Mouse (Mus musculus) kidney, embryonic 15.5 days (tissue): ENCODE measurements around the gene Usp12. TPM values are rescaled to one million over a fixed set of nuclear protein-coding genes. Genes with fewer than 3 reads are reported as not detected.

Experiments used
- ATAC-seq: fragments of 200-750 bp; cut with Nextera tagmentation; replicated peaks from 2 replicates; pipeline ENCODE4 v1.8.0; 2017; ENCODE audit warnings: moderate TSS enrichment; ENCODE audit not compliant: low FRiP score
- H3K27ac ChIP-seq: fragments of 300-500 bp; sonication (generic); 2 replicates; pipeline ENCODE4 v1.5.1; 2015; ENCODE audit warnings: mild to moderate bottlenecking, inconsistent platforms
- H3K27me3 ChIP-seq: fragments of 300-500 bp; sonication (generic); 2 replicates; pipeline ENCODE4 v1.6.1; 2015; ENCODE audit warnings: inconsistent platforms
- H3K36me3 ChIP-seq: fragments of 300-500 bp; sonication (generic); 2 replicates; pipeline ENCODE4 v1.6.1; 2015; ENCODE audit warnings: inconsistent platforms
- H3K4me1 ChIP-seq: fragments of 300-500 bp; sonication (generic); 2 replicates; pipeline ENCODE4 v1.6.1; 2015; ENCODE audit warnings: inconsistent platforms
- H3K4me2 ChIP-seq: fragments of 300-500 bp; sonication (generic); 2 replicates; pipeline ENCODE4 v1.6.1; 2015; ENCODE audit warnings: moderate library complexity, mild to moderate bottlenecking, inconsistent platforms
- H3K4me3 ChIP-seq: fragments of 300-500 bp; sonication (generic); replicated peaks from 2 replicates; pipeline ENCODE4 v1.5.1; 2015; ENCODE audit warnings: mild to moderate bottlenecking, inconsistent platforms
- H3K9ac ChIP-seq: fragments of 300-500 bp; sonication (generic); 2 replicates; pipeline ENCODE4 v1.6.1; 2015; ENCODE audit warnings: mild to moderate bottlenecking, inconsistent platforms
- H3K9me3 ChIP-seq: fragments of 300-500 bp; sonication (generic); replicated peaks from 2 replicates; pipeline ENCODE4 v1.6.1; 2016; ENCODE audit warnings: inconsistent platforms
- WGBS: fragments of 180-500 bp; shearing (Covaris S2); methylation state at CpG from one replicate; pipeline ENCODE4 v1.1.7; 2015; ENCODE audit warnings: mixed read lengths; 5-methylcytosine and 5-hydroxymethylcytosine counted together
- polyA plus RNA-seq: library from polyadenylated mRNA; unstranded; fragments of >200 nt; fragmentation: Nextera tagmentation; extraction: Ambion mirVana; gene quantifications from 2 replicates; pipeline ENCODE4 v1.2.1, GENCODE M21; 2015

Usp12 gene
- 21.2 and 21.7 TPM in 2 replicates for polyA plus RNA-seq

DNA sequence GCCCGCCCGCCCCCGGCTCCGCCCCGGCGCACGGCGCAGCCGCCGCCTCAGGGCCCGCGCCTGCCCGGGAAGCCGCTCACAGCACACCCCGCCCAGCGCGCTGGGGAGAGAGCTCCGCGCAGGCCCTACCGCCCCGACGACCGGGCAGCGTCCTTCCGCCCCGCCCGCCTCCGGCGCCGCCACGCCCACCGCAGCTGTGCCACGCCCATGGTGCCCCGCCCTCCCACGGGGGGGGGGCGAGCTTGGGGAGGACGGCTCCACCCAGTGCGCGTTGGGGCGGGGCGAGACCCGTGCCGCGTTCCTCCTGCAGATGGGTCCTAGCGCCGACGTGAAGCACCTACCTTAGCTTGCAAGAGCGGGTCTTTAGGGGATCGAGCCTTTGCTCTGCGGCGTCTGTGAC lies at the start of gene Usp12:
Usp12 (minus strand) TSS at position 154 of the 400 bp plus-strand sequence.
- Histone ChIP-seq H3K4me2 (peak within 1 kb of the TSS; percentile 65), H3K27me3 (no peaks in the 10 kb centered on the region), H3K4me1 (peaks cover 47% of the 10 kb centered on the region), H3K27ac (peak within 1 kb of the TSS; percentile 90), H3K36me3 (no peaks in the 10 kb centered on the region), H3K9me3 (no peaks in the 10 kb centered on the region), H3K4me3 (peak within 1 kb of the TSS; percentile 98), H3K9ac (peak within 1 kb of the TSS; percentile 94)
- under 1% methylated on average over 45 of the region's 51 CpGs for WGBS
- ATAC-seq: peak; percentile 97

DNA sequence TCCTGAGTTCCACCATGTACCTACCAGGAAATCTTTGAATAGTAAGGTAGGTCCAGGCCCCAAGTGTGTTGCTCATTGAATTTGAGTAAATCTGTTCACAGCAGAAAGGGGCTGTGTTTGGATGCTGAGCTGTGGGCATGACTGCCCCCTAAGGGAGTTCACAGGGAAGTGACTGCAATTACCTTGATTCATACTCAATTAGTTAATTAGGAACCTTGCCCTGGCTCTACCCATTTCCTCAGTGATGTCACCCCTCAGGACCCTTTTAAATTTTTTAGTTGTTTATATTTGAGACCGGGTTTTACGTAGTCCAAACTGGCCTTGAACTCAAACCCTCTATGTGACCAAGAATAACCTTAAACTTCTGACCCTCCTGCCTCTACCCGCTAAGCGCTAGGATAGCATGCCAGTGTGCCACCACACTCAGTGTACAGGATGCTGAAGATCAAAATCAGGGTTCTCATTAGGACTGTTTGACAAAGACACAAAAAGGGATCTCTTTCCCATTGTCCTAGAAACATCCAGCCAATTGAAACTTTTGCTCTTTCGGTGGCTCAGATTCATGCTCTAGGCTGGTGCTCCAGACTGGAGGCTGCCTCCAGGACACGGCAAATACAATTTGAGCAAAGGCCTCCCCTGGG lies 49.6 kb upstream of the Usp12 start:
- Histone ChIP-seq H3K27me3 (no peaks in the 10 kb centered on the region), H3K9me3 (no peaks in the 10 kb centered on the region), H3K4me1 (peaks cover 42% of the 10 kb centered on the region), H3K36me3 (no peaks in the 10 kb centered on the region; the same call in 1 of the 2 replicates), H3K27ac (peak overlapping the region; percentile 87), H3K4me3 (peak overlapping the region; percentile 63), H3K9ac (peak overlapping the region; percentile 61), H3K4me2 (peak overlapping the region; percentile 83)
- no peak; the same call in none of the 2 replicates for ATAC-seq
- WGBS: 11% methylated on average over 6 of the region's 6 CpGs

DNA sequence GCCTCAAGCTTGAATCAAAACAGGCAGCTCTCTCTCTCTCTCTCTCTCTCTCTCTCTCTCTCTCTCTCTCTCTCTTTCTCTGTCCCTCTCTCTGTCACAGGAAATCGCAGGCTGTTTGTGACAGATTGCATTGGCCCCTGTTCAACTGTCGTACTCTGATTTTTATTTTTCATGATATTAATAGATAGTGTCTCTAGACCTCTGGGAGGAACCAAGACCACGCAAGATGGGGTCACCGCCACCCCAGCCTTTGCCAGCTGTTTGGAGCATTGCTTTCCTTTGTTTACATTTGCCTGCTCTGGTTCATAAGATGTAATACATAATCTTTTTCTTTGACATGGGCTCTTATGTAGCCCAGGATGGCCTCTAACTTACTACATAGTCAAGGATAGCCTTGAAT lies 47.2 kb upstream of the Usp12 start:
- Histone ChIP-seq H3K9ac (no peak overlapping the region), H3K27me3 (no peaks in the 10 kb centered on the region), H3K4me2 (no peak overlapping the region), H3K36me3 (peaks cover 24% of the 10 kb centered on the region), H3K4me1 (peaks cover 36% of the 10 kb centered on the region), H3K9me3 (no peaks in the 10 kb centered on the region), H3K4me3 (no peak overlapping the region), H3K27ac (no peak overlapping the region)
- no peak for ATAC-seq
- 79% methylated on average over 4 of the region's 4 CpGs for WGBS

DNA sequence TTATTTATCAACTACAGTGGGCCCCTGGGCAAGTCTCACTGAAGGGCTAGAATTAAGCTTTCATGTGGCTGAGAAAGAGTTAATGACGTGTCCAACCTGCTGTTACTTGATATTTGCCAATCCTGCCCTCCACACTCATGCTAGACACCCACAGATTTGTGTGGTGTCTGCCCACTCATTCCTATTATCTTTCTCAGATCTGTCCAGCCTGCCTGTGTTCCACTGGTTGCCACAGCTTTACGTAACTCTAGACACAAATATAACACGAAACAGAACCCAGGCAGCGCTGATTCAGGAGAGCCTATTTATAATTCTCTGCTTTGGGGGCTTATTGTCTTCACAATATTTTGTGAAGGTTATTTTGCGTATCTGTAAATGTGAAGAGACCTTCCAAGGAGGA lies 46.5 kb upstream of the Usp12 start:
- 56% methylated on average over 5 of the region's 5 CpGs for WGBS
- no peaks in the 10 kb centered on the region for H3K9me3 ChIP-seq
- H3K9ac ChIP-seq: no peak overlapping the region
- H3K36me3 ChIP-seq: peaks cover 31% of the 10 kb centered on the region
- H3K27me3 ChIP-seq: no peaks in the 10 kb centered on the region
- no peak overlapping the region for H3K4me3 ChIP-seq
- no peak overlapping the region for H3K4me2 ChIP-seq
- ATAC-seq: no peak
- H3K4me1 ChIP-seq: peaks cover 29% of the 10 kb centered on the region
- no peak overlapping the region for H3K27ac ChIP-seq

DNA sequence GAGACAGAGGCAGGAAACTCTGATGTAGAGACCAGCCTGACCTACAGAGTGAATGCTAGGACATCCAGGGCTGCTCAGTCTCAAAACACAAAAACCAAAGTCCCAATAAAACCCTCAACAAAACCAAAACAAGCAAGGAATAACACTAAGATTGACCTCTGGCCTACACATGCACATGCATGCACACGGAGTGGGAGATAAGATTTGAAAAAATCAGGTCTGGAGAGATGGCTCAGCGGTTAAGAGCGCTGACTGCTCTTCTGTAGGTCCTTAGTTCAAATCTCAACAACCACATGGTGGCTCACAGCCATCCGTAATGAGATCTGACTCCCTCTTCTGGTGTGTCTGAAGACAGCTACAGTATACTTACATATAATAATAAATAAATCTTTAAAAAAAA lies 45.6 kb upstream of the Usp12 start:
- no peak overlapping the region for H3K27ac ChIP-seq
- no peak overlapping the region for H3K4me3 ChIP-seq
- H3K4me1 ChIP-seq: peaks cover 21% of the 10 kb centered on the region
- peaks cover 40% of the 10 kb centered on the region for H3K36me3 ChIP-seq
- WGBS: 85% methylated on average over 4 of the region's 4 CpGs
- no peak overlapping the region for H3K9ac ChIP-seq
- H3K27me3 ChIP-seq: no peaks in the 10 kb centered on the region
- no peak for ATAC-seq
- no peaks in the 10 kb centered on the region for H3K9me3 ChIP-seq
- no peak overlapping the region for H3K4me2 ChIP-seq

DNA sequence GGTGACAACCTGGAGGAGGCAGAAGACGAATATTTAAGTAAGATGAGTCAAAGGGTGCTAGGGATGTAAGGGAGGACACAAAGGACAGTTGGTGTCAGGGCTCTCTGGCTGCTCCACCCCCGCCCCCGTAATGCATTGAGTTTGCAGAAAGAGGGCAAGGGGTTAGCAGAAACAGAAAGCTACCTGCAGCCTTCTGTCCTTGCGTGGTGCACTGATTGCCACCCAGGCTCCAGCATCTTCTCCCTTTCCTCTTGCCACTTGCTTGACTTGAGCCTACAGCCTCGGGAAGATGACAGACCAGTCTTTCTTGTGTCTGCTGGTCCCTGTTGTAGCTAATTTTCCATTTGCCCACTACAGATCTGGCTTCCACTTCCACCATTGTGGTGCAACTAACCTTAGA lies 45.0 kb upstream of the Usp12 start:
- H3K9me3 ChIP-seq: no peaks in the 10 kb centered on the region
- peak overlapping the region; percentile 33; the same call in 1 of the 2 replicates for H3K27ac ChIP-seq
- peaks cover 27% of the 10 kb centered on the region for H3K4me1 ChIP-seq
- 44% methylated on average over 5 of the region's 5 CpGs for WGBS
- H3K36me3 ChIP-seq: peaks cover 46% of the 10 kb centered on the region
- no peak overlapping the region for H3K4me3 ChIP-seq
- no peak overlapping the region for H3K4me2 ChIP-seq
- H3K27me3 ChIP-seq: no peaks in the 10 kb centered on the region
- no peak overlapping the region for H3K9ac ChIP-seq
- ATAC-seq: no peak

DNA sequence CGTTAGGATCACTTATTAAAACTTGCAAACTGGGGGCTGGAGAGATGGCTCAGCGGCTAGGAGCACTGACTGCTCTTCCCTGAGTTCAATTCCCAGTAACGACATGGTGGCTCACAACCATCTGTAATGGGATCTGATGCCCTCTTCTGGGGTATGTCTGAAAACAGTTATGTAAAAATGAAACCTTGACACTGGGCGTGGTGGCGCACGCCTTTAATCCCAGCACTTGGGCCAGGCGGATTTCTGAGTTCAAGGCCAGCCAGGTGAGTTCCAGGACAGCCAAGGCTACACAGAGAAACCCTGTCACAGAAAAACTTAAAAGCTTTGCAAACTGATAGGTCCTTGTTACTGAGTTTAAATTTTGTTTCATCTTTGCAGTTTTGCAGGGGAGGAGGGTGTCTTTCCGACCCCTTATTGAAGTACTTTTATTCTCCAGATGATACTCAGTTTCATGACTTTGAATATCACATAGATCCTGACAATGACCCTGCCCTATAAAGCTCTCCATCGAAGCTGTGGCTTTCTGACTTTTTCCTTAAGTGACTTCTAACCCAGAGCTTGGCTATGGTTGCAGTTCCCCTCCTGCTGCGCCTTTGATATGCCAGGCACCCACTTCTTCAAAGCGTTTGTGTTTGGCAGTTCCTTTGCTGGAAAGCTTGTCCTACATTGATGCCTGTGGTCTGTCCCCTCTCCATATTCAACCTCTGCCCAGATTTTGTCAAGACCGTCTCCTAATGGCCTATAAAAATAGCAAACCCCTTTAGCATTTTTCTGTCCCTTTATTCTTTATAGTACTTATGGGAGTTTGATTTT lies 44.2 kb upstream of the Usp12 start:
- no peak for ATAC-seq

DNA sequence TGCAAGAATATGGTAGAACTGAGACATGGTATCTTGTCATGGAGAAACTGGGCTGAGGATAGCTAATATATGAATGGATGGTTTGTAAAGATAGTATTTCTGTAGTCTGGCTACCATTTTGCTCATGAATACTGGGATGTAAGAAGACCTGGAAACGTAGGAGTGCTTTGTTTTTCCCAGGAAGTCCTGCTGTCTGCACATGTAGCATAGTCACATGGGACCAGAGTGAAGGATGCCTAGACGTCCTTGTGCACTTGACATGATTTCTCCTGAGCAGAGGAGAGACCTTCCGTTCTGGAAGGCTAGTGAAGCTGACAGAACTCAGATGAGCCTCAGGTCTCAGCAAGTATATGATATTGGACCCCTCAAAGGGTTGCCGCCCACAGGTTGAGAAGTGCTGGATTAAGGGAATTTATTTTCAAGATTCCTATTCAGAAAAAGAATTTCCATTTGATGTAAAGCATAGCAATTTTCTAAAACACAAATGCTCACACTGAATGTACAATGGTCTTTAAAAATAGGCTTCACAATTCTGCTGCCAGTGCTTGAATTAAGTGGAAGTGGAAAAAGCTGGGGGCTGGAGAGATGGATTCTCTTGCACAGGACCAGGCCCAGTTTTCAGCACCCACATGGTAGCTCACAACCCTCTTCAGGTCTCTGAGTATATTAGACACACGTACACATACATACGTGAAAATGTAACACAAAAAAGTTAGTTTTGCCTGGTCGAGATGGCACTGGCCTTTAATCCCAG lies 43.3 kb upstream of the Usp12 start:
- ATAC-seq: no peak
- no peaks in the 10 kb centered on the region for H3K27me3 ChIP-seq
- H3K4me2 ChIP-seq: no peak overlapping the region
- 63% methylated on average over 7 of the region's 7 CpGs for WGBS
- H3K27ac ChIP-seq: 0 out of 2 replicates have a peak overlapping the region, but pooled peaks have one; percentile 22
- no peak overlapping the region; the same call in 1 of the 2 replicates for H3K9ac ChIP-seq
- no peaks in the 10 kb centered on the region for H3K9me3 ChIP-seq
- peaks cover 53% of the 10 kb centered on the region for H3K36me3 ChIP-seq
- H3K4me1 ChIP-seq: peaks cover 30% of the 10 kb centered on the region
- H3K4me3 ChIP-seq: no peak overlapping the region

More for the DNA sequence above, 44.2 kb upstream of the Usp12 start:
- H3K4me1 ChIP-seq: peaks cover 27% of the 10 kb centered on the region
- 50% methylated on average over 12 of the region's 12 CpGs for whole genome bisulfite sequencing
- H3K4me3 ChIP-seq: no peak overlapping the region
- H3K27ac ChIP-seq: peak overlapping the region; percentile 1; the same call in 1 of the 2 replicates
- H3K27me3 ChIP-seq: no peaks in the 10 kb centered on the region
- H3K9me3 ChIP-seq: no peaks in the 10 kb centered on the region
- H3K36me3 ChIP-seq: peaks cover 53% of the 10 kb centered on the region
- no peak overlapping the region for H3K9ac ChIP-seq
- no peak overlapping the region for H3K4me2 ChIP-seq

DNA sequence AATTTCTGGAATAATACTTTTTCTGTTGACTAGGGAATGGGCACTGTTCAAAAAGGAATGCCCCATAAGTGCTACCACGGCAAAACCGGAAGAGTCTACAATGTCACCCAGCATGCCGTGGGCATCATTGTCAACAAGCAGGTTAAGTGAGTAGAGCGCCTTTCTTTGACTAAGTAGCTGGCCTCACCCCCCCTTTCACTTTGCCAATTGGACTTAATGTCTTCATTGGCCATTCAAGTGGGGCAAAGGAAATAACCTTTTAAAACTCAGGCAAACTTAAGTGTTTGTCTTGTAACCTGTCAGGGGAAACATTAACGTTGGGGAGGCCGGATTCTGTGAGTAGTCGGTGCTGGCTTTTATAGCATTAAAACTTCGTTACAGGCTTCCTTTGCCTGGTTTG lies 40.2 kb upstream of the Usp12 start:
- H3K27ac ChIP-seq: 0 out of 2 replicates have a peak overlapping the region, but pooled peaks have one; percentile 23
- H3K4me2 ChIP-seq: peak overlapping the region; percentile 1
- H3K27me3 ChIP-seq: no peaks in the 10 kb centered on the region
- no peak for ATAC-seq
- peaks cover 27% of the 10 kb centered on the region for H3K4me1 ChIP-seq
- H3K4me3 ChIP-seq: no peak overlapping the region
- no peaks in the 10 kb centered on the region for H3K9me3 ChIP-seq
- 84% methylated on average over 8 of the region's 8 CpGs for WGBS
- H3K9ac ChIP-seq: 0 out of 2 replicates have a peak overlapping the region, but pooled peaks have one; percentile 97
- H3K36me3 ChIP-seq: peaks cover 53% of the 10 kb centered on the region

DNA sequence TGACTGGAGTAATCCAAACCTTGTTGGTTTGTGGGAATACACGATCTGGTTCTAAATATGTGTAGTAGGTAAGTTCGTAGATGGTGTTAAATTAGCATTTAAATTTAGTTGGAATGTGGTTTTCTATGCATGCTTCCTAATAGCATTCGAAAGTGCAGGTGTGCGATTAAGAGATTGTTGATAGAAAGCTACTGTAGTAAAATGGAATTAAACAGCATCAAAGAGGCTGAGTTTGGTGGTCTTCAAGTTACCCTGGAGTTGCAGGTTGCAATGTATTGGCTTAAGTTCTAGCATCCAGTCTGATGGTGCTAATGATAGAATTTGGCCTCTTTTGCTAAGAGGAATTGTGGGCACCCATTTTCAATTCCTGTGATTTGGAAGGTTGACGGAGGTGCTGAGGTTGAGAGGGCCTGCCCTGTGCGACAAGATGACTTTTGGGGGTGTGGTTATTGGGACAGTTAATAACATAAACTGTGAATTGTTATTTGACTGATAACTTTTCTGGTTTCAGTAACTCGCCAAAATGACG lies 38.9 kb upstream of the Usp12 start:
- no peak for ATAC-seq
- no peaks in the 10 kb centered on the region for H3K9me3 ChIP-seq
- WGBS: 15% methylated on average over 8 of the region's 8 CpGs
- H3K27me3 ChIP-seq: no peaks in the 10 kb centered on the region
- peaks cover 47% of the 10 kb centered on the region for H3K36me3 ChIP-seq
- peak overlapping the region; percentile 85 for H3K4me3 ChIP-seq
- H3K4me1 ChIP-seq: peaks cover 24% of the 10 kb centered on the region
- H3K4me2 ChIP-seq: peak overlapping the region; percentile 75
- H3K27ac ChIP-seq: peak overlapping the region; percentile 87
- peak overlapping the region; percentile 97 for H3K9ac ChIP-seq

DNA sequence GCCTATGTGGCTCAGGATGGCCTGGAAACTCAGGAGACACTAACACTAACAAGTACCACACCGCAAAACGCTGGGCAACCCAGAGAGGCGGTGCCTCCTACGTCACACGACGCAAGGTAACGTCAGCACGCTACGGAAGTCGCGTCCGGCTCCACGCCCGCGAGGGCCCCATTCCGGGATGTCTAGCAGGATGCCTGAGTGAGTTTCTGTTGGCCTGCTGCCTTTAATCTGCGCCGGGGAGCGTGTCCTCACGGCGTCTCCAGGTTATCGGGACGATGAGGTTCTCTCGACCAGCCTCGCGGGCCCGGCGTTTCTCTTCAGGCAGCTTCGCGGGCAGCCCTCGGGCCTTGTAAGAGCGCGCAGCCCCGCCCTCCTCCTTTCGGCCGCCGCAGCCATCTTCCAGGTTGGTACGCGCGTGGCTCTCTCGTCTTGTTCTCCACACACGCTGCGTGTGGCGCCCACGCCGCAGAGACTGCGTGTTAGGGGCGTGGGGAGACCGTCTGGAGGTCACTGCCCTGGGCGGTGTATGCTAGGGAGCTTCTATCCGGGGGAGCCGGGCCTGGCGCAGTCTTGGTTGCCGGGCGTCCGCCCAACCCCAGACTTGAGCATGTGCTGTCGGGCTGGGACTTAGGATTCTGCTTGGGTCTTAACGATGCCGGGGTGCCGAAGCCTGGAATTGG lies 38.1 kb upstream of the Usp12 start, which contains the start of gene Rpl21:
Rpl21 (plus strand) TSS at position 122 of the 680 bp plus-strand sequence.
- no peaks in the 10 kb centered on the region for H3K9me3 ChIP-seq
- H3K4me3 ChIP-seq: peak within 1 kb of the TSS; percentile 85
- peak within 1 kb of the TSS; percentile 87 for H3K27ac ChIP-seq
- H3K36me3 ChIP-seq: peaks cover 39% of the 10 kb centered on the region
- no peaks in the 10 kb centered on the region for H3K27me3 ChIP-seq
- ATAC-seq: peak; percentile 98
- H3K9ac ChIP-seq: peak within 1 kb of the TSS; percentile 97
- peaks cover 24% of the 10 kb centered on the region for H3K4me1 ChIP-seq
- peak within 1 kb of the TSS; percentile 75 for H3K4me2 ChIP-seq
- under 1% methylated on average over 60 of the region's 60 CpGs for WGBS
